Mouse (Mus musculus) adrenal gland, adult 8-10 months (tissue): ENCODE data around the gene Dock2. TPM values are rescaled to one million over a fixed set of nuclear protein-coding genes. Genes with fewer than 3 reads are reported as not detected.
"Not testable (repeated sequence)": the region's sequence is repeated elsewhere in the genome, so short reads cannot be mapped to it uniquely, and the experiment has no call there.

ENCODE experiments used
- DNase-seq: peaks from one replicate; pipeline ENCODE4 v3.0.0; 2022
- total RNA-seq, 4 experiments: library from RNA; stranded (reverse); gene quantifications; 2 replicates each; pipeline ENCODE4 v1.2.4; 2022

Gene Dock2
- total RNA-seq, 4 experiments from 2014 or later: 2.8 to 6.6 (median 4.8) TPM

- no peak for DNase-seq
Measured at GRCm38 (mm10) chr11:34277047-34277445, 506.6 kb downstream of the Dock2 start.

GRCm38 (mm10) chr11:34276363-34277046 lies 507.2 kb downstream of the Dock2 start:
- DNase-seq: no peak

GRCm38 (mm10) chr11:34275941-34276340 lies 507.8 kb downstream of the Dock2 start:
- DNase-seq: no peak

GRCm38 (mm10) chr11:34272016-34272415 lies 511.7 kb downstream of the Dock2 start:
- DNase-seq: no peak

- DNase-seq: no peak
Measured at GRCm38 (mm10) chr11:34264099-34264498, 519.6 kb downstream of the Dock2 start.

GRCm38 (mm10) chr11:34258849-34259469 lies 524.7 kb downstream of the Dock2 start:
- no peak for DNase-seq

GRCm38 (mm10) chr11:34257548-34258189 lies 526.0 kb downstream of the Dock2 start:
- DNase-seq: no peak

- DNase-seq: no peak
Measured at GRCm38 (mm10) chr11:34242979-34243378, 540.7 kb downstream of the Dock2 start.

GRCm38 (mm10) chr11:34240252-34240651 lies 543.4 kb downstream of the Dock2 start:
- DNase-seq: no peak

GRCm38 (mm10) chr11:34239691-34240090 lies 544.0 kb downstream of the Dock2 start:
- DNase-seq: peak; percentile 32

GRCm38 (mm10) chr11:34236885-34237284 lies 546.8 kb downstream of the Dock2 start:
- no peak for DNase-seq

- peak; percentile 16 for DNase-seq
Measured at GRCm38 (mm10) chr11:34236091-34236759, 547.5 kb downstream of the Dock2 start.

GRCm38 (mm10) chr11:34228758-34229364 lies 554.8 kb downstream of the Dock2 start:
- DNase-seq: peak; percentile 19

- DNase-seq: no peak
Measured at GRCm38 (mm10) chr11:34227180-34227579, 556.5 kb downstream of the Dock2 start.

- not testable (repeated sequence) for DNase-seq
Measured at GRCm38 (mm10) chr11:34220596-34220995, 563.1 kb downstream of the Dock2 start.

GRCm38 (mm10) chr11:34212853-34213252 lies 570.8 kb downstream of the Dock2 start:
- DNase-seq: peak; percentile 7

- no peak for DNase-seq
Measured at GRCm38 (mm10) chr11:34207989-34208388, 575.7 kb downstream of the Dock2 start, which contains the start of gene Foxi1. Gene Foxi1, minus strand, starts transcription at chr11:34208089.

GRCm38 (mm10) chr11:34202769-34203168 lies 580.9 kb downstream of the Dock2 start:
- DNase-seq: no peak

GRCm38 (mm10) chr11:34195142-34195541 lies 588.5 kb downstream of the Dock2 start:
- no peak for DNase-seq

GRCm38 (mm10) chr11:34194158-34194941 lies 589.3 kb downstream of the Dock2 start:
- DNase-seq: no peak

- DNase-seq: no peak
Measured at GRCm38 (mm10) chr11:34193658-34194057, 590.0 kb downstream of the Dock2 start.

GRCm38 (mm10) chr11:34184266-34184665 lies 599.4 kb downstream of the Dock2 start:
- DNase-seq: peak; percentile 9
